Mouse (Mus musculus): ENCODE results near the gene Kin. TPM values are rescaled to one million over a fixed set of nuclear protein-coding genes. Genes with fewer than 3 reads are reported as not detected.

Kin gene
- polyA plus RNA-seq (2012) = 0.83 and 3.4 TPM in 2 replicates

DNA sequence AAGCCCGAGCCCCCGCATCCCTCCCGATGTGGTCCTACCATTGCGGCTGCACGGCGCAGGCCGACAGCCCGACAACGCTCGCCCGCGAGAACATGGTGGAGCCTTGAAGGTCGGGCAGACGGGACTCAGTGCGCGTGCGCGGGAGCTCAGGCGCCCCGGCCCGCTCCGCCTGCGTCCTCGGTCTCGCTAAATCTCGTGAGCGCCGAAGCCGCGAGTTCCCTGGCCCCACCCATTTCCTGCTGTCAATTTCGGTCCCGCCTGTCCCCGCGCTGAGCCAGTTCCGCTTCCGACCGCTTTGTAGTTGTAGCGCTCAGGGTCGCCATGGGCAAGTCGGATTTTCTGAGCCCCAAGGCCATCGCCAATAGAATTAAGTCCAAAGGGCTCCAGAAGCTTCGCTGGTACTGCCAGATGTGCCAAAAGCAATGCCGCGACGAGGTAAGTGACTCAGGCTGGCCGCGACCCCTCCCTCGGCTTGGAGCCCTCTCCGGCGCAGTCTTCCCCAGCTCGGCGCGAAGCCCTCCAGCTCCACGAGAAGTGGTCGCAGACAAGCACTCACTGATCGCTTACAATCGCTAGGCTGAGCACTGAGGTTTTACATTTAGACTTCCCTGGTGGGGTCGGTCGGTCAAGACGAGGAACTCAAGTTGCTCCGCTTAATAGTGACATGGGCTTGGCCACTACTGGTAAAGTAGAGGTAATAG is at the start of gene Kin, which contains the start of gene Atp5c1:
Kin (plus strand) TSS at position 284 of the 701 bp plus-strand sequence.
Atp5c1 (minus strand) TSS at position 201 of the 701 bp plus-strand sequence.
- no peak for TF ChIP-seq GATA1 (IDR thresholded peaks at IDR 0.05; ENCODE audit: low read length)

DNA sequence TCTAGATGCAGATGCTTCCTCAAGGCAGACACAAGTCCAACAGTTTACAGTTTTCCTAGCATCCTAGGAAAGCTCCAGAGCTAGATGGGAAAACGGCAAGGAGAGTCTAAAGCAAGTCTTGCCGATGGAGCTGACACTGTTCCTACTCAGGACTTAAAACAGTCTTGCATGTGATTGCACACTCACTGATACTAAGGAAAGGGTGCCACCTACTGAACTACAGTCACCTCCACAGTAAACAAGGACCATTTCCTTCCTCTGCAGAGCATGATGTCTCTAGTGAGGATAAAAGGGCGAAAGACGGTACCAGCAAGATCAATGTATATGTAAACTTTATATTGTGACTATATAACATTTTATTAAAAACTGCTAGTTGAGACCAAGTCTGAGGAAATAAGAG is 46.7 kb upstream of the Kin start:
- no peak for TF ChIP-seq GATA1 (IDR thresholded peaks at IDR 0.05; ENCODE audit: low read length)

DNA sequence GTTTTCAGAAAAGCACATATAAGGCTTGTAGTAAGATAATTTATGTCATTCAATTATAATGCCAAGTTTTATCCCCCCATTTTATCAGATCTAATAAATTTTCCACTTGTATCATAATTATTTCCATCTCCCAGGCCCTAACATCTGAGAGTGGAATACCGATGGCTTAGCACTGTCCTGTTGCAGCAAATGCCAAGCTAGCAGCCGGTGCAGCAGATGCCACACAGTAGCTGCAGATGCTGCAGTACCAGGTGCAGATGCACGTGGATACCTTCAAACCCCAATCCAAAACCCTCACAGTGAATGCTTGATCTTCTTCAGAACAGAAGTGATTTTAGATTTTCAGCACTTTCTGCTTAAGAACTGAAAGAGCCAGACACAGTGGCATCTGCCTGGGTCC is 45.4 kb upstream of the Kin start:
- TF ChIP-seq GATA1 (IDR thresholded peaks at IDR 0.05; ENCODE audit: low read length) = no peak

DNA sequence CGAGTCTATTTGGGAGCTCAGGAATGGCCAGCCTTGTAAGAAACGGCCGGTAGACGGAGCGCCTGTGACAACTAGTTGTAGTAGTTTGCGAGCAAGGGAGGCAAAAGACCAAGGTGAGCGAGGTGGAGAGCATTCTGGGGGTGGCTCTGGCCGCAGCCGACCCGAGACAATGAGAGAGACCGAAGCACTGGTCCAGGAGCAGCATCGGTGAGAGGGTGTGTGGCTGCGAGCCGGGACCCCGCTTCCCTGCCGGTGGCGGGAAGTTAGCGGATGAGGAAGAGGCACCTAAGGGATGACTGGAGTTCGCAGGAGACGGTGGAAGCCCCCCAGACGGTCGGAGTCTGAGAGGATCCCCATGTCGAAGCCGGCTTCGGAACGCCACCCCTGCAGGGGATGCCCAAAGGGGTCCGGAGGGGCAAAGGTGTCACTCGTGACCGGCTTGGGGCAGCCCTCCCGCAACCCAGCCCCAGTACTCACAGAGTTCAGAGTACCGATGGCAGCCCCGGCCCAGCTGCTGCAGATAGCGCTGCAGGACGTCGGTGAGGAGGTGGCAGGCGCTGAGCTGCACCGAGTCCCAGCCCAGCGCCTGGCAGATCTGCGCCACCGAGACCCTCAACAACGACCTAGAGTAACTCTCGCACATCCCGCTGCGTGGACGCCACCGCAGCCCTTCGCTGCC is 32.5 kb upstream of the Kin start:
- TF ChIP-seq GATA1 (IDR thresholded peaks at IDR 0.05; ENCODE audit: low read length) = no peak

DNA sequence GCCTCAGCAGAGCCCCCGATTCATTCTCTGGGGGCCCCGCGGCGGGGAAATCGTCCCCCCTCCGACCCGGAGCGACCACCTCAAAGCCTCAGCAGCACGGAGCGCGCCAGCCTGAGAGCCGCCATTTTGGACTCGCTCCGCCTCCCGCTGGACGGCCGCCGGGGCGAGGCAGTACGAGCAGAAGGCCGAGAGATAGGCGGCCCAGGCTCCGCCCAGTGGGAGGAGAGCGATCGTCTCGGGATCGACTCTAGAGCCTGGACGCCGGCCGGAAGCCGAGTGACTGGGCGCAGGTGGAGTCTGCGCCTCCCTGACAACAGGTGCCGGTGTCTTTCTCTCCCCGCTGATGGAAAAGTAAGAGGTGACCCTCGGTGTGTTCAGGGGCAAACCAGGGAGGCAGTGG is 31.9 kb upstream of the Kin start, which contains the start of gene Taf3:
Taf3 (minus strand) TSS at position 136 of the 400 bp plus-strand sequence.
- no peak for TF ChIP-seq GATA1 (IDR thresholded peaks at IDR 0.05; ENCODE audit: low read length)

DNA sequence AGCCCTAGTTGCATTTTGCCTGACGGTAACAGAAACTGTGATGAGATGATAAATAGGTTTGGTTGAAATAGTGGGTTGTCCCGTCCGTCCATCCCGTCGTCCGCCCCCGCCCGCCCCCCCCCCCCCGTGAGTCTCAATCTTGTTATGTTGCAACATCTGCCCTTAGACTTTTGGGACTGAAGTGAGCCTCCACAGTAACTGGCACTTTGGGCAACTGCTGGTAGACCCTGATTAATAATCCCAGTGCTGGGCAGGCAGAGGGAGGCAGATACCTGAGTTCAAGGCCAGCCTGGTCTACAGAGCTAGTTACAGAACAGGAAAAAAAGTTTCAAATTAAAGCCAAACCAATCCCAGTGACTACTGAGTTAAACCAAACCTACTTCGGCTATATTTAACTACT is 30.9 kb upstream of the Kin start:
- TF ChIP-seq GATA1 (IDR thresholded peaks at IDR 0.05; ENCODE audit: low read length) = no peak

DNA sequence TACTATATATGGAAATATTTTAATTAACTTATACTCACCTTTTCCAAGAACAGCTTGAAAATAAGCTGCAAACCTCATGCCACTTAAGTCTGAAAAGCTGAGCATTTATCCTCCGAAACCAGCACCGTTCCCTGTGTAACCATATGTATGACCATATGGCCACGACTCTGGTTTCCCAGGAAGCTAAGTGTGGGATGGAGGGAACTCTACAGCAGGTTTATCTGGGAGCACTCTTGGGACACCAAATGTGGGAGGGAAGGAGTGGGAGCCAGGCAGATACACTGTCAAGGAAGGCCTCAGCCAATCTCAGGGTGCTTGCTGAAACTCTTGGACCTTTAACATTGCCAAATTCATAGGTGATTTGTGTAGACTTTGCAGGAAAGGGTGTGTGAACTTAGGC is 29.5 kb upstream of the Kin start:
- no peak for TF ChIP-seq GATA1 (IDR thresholded peaks at IDR 0.05; ENCODE audit: low read length)

DNA sequence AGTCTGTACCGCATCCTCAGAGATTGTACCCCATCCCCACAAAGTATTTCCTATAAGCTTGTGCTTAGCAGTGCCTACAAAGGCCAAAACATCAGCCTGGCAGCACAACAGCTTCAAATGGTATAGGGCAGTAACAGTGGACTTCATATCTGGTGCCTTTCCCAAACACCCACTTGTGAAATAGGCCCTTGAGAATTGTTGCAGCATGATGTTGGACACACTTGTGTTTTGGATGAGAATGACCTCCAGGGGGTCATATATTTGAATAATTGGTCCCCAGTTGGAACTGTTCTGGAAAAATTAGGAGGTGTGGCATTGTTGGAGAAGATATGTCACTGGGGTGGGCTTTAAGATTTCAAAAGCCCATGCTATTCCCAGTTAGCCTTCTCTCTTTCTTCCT is 28.4 kb upstream of the Kin start:
- no peak for TF ChIP-seq GATA1 (IDR thresholded peaks at IDR 0.05; ENCODE audit: low read length)

DNA sequence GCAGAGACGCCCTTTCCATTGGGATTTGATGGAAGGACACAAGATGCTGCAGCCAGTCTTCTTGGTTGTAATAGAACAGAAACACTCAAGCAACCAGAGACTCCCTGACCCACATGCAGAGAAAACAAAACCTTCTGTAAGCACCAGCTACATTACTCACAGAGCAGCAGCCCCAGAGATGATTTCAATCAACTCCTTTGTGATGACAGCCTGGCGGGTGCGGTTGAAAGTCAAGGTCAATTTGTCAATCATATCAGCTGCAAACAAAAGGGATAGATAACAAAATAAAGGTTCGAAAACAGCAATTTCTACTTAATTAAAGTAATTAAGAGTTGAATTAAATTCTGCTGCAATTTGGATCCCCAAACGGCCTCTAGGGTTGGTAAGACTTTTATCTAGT is 21.6 kb upstream of the Kin start:
- no peak for TF ChIP-seq GATA1 (IDR thresholded peaks at IDR 0.05; ENCODE audit: low read length)

DNA sequence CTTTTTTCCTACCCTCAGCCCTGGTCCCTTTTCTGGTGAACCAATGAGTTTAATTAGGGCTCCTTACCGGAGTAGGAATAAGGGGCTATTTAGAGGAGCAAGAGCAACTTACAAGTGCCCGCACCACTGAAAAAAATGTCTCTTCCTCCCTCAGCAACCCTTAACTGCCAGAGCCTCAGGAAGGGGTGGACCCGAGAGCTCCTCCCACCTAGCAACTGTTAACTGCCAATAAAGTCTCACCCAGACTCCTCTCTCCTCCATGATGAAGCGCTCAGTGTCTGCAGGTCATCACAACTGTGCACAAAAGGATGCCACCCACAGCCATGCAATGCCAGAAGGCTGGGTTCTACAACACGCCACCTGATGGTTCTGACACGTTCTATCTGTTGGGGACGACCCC is 8.6 kb upstream of the Kin start:
- no peak for TF ChIP-seq GATA1 (IDR thresholded peaks at IDR 0.05; ENCODE audit: low read length)

DNA sequence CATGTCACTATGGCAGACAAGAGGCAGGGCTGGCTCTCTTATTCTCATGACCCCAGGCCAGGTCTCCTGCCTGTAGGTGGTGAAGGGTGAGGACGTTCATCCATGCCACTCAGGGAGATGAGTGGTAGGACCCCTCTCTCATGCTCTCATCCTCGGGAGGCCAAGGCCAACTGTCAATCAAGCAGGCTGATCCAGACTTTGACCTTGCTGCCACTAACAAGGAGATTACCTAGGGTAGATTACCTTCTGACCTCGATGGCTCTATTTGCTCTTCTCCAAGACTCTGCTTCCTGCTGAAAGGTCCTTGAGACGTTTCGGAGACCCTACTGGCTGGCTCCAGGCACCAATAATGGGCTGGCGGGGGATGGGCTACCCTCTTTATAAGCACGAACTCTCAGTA is 5.9 kb upstream of the Kin start:
- no peak for TF ChIP-seq GATA1 (IDR thresholded peaks at IDR 0.05; ENCODE audit: low read length)

DNA sequence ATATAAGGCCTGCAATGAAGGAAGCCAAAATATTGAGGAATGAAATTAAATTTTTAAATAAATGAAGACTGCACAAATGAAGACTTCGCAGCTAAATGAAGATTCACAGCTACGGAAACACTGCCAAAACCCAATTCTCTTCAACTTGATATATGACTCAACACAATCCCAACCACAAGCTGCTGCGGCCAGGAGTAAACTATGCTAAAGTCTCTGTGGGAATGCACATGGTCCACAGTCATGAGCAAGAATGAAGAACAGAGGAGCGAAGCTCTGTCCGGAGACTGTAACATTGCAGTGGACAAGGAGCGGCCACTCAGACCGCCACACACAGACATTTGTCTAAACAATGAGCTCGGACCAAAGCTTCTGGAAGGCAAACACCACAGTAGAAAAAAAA is 3.7 kb upstream of the Kin start:
- TF ChIP-seq GATA1 (IDR thresholded peaks at IDR 0.05; ENCODE audit: low read length) = no peak

DNA sequence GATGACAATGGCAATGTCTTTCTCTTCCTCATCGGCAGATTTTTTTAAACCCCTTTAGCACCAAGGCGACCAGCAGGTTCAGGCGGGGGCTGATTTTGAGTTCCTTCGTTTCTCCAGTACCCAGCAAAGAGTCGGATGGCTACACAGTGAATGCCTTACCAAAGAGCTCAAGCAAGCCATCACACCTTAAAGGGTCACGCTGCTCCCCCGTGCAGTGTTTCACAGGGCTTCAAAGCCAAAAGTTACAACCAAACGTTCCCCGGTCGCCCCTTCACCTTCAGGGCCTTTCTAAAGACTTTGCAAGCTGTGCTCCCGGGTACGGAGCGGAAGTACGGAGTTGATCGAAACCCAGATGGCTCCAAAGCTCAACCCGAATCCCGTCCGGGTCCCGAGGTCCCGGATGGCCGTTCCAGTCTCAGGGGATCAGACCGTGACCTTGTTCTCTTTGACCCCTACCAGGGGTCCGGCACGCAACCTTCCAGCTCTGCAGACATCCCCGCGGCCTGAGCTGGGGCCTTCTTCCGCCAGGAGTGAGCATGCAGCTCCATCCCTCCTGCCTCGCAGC is 566 bp upstream of the Kin start:
- no peak for TF ChIP-seq GATA1 (IDR thresholded peaks at IDR 0.05; ENCODE audit: low read length)

DNA sequence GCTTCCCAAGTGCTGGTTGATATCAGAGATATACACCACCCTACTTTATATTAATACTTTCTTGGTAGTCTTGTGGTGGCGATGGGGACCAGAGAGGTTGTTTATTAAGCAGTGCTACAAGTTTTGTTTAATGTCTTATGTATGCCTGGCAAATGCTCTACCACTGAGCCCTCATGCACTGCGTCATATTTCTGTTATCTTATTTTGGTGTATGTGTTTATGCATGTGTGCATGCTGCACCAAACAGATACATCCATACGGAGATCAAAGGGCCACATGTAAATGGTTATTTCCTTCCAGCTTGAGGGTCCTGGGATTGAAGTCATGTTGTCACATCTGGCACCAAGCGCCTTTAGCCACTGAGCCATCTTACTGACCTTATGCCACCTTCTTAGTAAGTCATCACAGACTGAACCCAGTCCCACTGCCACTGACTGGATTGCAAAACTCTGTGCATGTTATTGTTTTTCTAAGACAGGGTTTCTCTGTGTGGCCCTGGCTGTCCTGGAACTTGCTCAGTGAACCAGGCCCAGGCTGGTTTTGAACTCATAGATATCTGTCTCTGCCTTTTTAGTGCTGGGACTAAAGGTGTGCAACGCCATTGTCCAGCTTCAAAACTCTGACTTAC is 1.2 kb downstream of the Kin start:
- TF ChIP-seq GATA1 (IDR thresholded peaks at IDR 0.05; ENCODE audit: low read length) = no peak

DNA sequence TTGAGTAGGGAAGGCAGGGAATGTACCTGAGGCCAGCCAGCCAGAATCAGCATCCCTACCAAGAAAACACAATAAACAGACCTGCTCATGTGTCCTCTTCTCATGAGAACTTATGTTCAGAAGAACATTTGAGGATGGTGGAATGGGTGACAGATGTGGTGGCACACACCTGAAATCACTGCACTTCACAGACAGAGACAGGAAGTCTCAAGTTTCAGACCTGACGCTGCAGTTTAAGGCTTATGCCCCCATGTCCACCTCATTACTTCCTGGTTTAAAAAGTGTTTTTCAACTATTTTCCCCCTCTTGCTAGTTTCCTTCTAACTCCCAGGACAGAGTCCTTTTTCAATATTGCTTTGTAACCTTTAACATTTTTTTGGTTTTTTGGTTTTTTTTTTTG is 2.3 kb downstream of the Kin start:
- TF ChIP-seq GATA1 (IDR thresholded peaks at IDR 0.05; ENCODE audit: low read length) = no peak

DNA sequence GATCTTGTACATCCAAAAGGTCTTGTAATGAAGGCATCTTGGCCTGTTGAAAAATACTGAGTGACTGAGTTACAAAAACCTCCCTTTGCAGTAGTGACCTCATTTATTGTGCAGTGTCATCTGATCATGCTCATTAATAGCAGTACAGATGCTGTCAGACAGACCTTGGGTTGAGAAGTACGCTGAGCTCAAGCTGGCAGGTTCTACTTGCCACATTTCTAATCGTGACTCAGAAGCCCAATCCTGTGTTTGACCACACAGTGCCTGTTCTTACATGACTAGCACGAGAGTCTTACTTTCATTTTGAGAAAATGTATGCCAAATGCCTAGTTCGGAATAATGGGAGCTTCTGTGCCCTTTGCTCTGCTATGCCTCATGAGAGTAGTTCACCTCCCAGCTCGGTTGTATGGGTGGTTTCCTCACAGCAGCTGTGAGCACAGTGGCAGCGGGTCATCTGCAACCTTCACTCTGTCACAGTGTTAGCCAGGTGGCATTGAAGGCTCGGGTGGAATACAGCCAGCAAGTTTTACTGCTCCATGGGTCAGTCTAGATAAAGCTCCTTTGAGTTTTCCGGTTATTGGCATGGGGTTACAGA is 7.0 kb downstream of the Kin start:
- no peak for TF ChIP-seq GATA1 (IDR thresholded peaks at IDR 0.05; ENCODE audit: low read length)
